Mouse (Mus musculus): ENCODE measurements around the gene Rccd1.

DNA sequence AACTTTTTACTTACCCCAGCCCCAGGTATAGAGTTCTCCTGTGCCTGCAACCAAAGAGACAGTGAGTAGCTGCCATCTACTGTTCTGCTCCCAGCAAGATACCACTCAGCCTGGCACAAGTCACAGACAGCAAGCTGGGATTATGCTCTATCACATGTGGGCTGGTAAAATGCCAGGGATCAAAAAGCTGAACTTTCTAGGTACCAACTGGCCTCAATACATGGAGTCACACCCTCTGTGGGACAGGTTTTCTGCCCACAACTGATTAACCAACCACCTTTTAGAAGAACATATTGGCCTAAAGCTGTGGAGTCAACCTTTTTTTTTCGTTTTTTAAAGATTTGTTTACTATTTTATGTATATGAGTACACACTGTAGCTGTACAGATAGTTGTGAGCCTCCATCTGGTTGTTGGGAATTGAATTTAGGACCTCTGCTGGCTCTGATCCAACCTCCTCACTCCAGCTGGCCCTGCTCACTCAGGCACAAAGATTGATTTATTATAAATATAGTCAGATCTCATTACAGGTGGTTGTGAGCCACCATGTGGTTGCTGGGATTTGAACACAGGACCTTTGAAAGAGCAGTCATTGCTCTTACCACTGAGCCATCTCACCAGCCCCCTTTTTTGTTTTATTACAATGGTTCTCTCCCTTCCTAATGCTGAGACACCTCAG lies 6.7 kb downstream of the Rccd1 start:
- no peak for TF ChIP-seq CTCF (IDR thresholded peaks at IDR 0.05; ENCODE audit: low read depth)
- no peak for TF ChIP-seq EP300 (IDR thresholded peaks at IDR 0.05; ENCODE audit: low read depth)
